Mouse (Mus musculus): ENCODE results near the gene H2-DMb2.

Gene H2-DMb2

DNA sequence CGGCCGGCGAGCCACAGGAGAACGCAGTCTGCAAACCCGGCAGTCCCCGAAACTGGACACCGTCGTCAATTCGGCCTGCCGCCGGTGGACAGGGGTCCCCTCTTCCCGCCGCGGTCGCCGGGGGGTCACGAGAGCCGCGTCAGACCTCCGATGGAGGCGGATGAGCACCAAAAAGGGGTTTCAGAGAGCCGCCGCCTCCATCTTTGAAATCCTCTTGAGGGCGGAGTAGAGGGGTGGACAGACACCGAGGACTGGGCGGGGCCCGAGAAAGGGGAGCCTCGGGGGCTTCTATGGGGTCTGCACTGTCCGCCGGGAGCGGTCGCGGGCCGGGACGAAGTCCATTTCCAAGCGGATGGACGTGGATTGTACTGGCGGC lies 24.2 kb upstream of the H2-DMb2 start:
- DNase-seq (ENCODE audit: low read depth) = no peak

DNA sequence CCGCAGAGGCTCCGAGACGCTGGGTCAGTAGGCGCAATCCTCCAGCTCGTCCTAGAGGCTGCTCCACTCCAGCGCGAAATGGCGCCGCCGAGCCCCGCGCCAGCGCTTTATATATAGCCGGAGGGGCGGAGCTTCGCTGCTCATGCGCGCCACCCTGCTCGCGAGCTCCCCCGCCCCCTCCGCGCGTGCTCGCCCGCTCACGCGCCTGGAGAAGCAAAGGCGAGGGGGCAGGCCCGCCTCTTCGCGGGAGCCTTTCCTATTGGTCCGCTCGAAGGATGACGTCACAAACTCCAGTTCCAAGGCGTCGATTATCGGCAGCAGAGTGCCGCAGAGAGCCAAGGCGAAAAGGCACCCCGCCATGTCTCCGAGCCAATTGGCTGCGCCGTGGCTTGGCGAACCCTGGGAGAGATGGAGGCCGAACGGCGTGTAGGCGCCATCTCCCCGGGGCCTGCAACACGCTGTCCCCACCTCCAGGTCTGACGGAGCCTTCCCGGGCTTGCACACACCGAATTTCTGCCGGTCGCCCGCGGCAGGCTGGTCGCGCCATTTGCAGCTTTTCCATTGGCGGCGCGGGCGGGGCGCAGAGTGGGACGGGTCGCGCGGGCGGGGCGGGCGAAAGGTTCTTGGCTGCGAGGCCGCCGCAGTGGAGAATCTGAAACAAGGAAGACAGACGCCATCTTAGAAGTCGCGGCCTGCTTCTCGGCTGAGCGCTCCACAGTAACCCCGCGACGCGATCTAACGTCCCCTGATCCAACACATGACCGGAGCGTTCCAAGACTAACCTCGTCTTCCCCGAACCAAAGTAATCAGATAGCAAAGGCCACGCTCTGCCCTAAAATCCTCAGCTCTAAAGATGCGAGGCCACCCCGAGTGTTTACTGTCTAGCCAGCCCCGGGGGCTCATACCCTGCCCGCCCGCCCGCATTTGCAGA lies 23.6 kb upstream of the H2-DMb2 start, which contains the start of gene H2-DMa:
H2-DMa (plus strand) TSS at position 293 of the 931 bp plus-strand sequence.
- DNase-seq (ENCODE audit: low read depth) = peak; percentile 98

GRCm38 (mm10) chr17:34120180-34120723 lies 22.9 kb upstream of the H2-DMb2 start:
- peak; percentile 70 for DNase-seq (ENCODE audit: low read depth)

GRCm38 (mm10) chr17:34120814-34121171 lies 22.3 kb upstream of the H2-DMb2 start:
- no peak for DNase-seq (ENCODE audit: low read depth)

DNA sequence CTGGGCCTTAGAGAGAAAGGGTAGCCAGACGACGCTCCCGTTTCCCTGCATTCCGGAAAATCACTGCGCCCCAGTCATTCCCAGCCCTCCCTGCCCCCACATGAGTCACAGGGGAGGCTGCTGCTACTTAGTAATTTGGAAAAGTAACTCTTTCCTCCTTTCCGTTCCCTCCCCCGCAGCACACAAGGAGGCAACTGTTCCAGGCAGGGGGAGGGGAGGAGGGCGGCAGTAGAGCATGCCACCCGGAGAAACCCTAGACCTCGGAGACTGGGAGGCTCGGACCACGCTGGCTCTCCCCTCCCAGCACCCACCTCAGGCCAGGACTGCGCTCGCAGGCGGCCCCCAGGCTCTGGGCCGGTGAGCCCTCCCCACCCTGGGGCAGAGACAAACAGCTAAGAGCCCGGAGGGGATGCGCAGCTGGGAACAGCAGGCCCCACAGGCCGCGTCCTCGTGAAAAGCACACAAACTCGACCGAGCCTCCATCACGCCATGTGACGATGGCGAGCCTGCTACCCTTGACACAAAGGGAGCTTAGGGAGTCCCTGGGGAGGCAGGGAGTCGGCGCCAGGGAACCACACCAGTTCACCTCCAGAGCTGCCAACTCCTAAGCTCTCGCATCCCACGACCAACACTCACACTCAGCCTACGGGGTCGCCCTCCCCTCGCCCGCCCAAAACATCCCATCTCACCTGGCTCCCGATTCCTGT lies 21.8 kb upstream of the H2-DMb2 start:
- DNase-seq (ENCODE audit: low read depth) = peak; percentile 98

DNA sequence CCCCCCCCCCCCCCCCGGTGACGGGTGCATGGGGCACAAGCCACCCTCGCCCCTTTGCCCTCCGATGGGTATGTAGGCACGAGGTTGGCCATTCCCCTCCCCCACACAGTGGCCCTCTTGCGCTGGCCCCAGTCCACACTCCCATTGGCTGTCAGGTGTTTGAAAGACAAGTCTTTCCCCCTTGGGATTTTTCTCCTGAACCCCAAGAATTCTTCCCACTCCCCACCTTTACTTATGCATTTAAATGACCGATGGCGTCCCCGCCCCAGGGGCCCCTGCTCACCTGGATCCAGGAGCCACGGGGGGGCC lies 21.3 kb upstream of the H2-DMb2 start:
- DNase-seq (ENCODE audit: low read depth) = no peak

GRCm38 (mm10) chr17:34122188-34122984 lies 20.7 kb upstream of the H2-DMb2 start, which contains the start of gene Brd2:
Brd2 (minus strand) TSS chr17:34122634.
- peak; percentile 90 for DNase-seq (ENCODE audit: low read depth)

- no peak for DNase-seq (ENCODE audit: low read depth)
Measured at GRCm38 (mm10) chr17:34123111-34123510, 20.0 kb upstream of the H2-DMb2 start.

DNA sequence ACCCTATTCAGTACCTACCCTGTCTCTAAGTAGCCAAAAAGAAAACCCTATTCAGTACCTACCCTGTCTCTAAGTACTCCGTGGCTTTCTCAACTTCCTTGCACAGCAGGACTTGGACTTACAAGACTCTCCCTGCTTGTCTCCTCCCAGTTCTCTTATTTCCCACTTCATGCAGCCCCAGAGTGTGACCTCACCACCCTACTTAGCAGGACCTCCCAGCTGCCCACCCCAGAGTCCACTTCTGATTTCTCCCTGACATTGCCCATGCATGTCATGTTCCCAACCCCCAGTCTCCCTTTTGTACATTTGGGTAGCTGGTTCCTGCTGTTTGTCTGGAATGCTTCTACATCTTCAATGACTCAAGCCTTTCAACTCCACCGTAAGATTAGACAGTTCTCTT lies 19.6 kb upstream of the H2-DMb2 start:
- DNase-seq (ENCODE audit: low read depth) = no peak

DNA sequence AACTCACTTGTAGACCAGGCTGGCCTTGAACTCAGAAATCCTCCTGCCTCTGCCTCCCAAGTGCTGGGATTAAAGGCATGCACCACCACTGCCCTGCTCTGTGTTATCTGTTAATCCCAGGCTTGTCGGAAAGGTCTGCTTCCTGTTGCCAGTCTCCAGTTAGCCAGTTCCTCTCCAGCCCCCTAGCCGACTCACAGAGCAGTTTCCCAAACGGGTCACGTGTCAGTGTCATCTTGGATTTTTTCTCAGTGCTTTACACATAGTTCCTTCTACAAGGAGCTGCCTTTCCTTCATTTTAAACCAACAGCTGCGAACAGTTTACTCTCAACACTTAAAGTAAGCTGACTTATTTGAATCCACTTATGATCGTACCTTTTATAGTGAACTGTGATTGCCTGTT lies 18.5 kb upstream of the H2-DMb2 start:
- DNase-seq (ENCODE audit: low read depth) = no peak

GRCm38 (mm10) chr17:34126826-34127420 lies 16.2 kb upstream of the H2-DMb2 start:
- DNase-seq (ENCODE audit: low read depth) = no peak

DNA sequence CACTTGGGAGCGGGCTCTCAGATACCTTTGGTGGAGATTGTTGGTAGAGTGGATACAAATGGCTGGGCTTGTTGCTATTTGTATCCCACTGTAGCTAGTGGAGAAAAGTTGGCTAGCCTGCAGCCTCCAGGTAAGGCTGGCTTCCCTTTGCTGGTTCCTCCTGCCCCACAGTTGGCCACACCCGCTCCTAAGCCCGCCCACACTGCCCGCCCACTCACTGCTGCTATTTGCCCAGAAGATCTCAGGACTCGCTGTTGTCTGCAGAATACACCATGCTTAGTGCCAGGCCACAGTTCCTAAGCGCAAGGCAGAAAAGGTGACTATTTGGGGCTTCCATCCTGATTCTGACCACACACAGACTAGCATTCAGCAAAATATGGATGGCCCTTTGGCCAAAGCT lies 15.6 kb upstream of the H2-DMb2 start:
- no peak for DNase-seq (ENCODE audit: low read depth)

GRCm38 (mm10) chr17:34128264-34128937 lies 14.7 kb upstream of the H2-DMb2 start:
- no peak for DNase-seq (ENCODE audit: low read depth)

DNA sequence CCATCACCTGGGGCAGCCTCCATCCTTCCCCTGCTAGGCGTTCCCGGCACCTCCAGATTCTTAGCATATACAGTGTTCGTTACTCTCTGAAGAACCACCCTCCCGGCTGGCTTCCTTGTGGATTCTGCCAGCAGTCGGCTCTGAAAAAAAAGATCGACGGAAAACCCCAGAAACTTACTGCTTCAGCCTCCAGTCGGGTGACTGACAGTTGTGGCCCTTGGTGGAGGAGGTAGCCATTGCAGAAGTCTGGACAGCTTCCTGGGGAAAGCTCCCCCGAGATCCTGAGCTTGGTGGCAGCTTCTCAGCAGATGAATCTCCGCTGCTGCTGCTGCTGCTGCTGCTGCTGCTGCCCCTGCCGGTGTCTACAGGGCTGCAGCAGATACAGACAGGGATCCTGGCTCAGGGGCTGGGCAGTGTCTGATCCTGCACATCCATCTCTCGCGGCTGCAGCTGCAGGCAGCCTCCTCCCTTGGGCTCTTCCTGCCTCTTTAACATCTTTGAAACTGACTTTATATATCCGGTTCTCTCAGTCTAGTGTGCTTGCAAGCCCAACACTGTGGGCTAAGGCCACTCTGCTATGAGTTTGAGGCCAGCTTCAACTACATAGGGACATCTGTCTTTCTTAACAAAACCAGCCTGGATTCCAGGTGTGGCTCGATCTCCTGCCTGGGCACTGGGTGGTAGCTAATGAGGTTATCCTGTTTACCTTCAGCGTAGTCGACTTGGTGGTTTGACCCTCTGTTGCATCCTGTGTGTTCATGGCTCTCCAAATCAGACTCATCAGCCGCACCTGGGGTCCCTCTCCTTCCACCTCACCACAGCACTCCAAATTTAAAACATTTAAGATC lies 13.9 kb upstream of the H2-DMb2 start:
- DNase-seq (ENCODE audit: low read depth) = no peak

DNA sequence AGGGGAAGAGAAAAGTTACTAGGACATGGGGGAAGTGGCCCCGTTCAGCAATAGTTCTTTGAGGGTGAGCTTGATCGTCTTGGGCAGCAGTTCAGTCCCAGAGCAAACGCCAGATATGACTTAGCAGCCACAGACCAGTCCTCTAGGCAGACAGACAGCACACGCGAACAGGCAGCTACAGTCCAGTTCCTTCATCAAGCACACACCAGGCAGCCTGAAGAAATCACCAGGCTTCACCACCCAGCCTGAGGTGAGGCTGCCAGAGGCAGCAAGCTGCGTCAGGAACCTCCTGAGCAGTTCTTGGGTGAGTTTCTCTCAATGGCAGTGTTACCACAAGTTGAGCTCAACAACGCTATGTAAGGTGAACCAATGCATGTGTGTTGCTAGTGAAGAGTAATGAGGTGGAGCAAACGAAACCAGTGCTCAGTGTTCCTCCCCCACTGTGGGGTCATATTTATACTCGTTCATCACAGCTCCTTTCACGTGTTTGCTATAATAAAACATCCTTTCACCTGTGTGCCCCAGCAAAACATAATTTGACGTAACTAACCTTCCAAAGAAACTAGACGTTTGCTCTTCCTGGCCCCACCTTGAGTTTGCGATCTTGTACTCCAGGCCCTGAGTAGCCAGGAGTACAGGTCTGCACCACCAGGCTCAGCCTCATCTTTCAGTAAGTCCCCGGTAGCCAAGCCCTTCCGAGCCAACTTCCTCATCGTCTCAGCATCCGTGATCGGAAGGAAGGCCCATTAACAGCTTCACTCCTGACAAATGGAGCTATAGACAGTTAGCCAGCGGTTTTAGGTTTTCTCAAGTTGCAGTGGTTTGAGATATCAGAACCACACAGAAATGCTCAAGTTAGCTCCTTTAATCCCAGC lies 12.8 kb upstream of the H2-DMb2 start:
- no peak for DNase-seq (ENCODE audit: low read depth)

GRCm38 (mm10) chr17:34131911-34132310 lies 11.2 kb upstream of the H2-DMb2 start:
- no peak for DNase-seq (ENCODE audit: low read depth)

DNA sequence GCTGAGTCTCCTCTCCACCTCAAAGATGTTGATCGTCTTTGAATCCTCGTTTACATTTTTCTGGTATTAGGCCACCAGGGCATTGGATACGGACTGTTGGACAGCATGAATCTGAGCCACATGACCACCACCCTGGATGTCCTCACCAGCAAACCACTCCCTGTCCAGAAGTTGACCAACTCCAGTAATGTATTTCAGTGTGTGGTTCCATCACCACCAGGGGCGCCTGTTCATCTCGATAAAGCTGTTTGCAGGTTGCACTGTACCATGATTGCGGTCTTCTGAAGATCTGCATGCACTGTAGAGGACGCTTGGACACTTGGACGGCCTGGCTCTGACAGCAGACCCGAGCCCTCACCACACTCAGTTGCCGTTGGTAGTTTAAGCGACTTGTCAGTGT lies 9.8 kb upstream of the H2-DMb2 start:
- no peak for DNase-seq (ENCODE audit: low read depth)

DNA sequence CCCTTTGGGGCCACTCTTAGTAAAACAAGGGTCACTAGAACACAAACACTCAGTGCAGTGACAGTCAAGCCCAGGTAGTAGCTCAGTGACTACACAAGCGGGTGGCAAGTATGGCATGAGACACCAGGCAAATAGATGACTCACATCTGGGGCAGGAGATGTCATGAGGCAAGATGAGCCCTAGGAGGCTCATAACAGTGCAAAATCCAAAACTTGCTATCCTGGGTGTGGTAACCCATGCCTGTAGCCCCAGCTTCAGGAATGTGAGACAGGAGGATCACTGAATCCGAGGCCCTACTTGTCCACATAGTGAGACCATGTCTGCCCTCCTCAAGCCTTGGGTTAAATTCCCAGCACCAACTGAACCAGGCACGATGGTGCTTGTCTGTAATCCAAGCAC lies 8.7 kb upstream of the H2-DMb2 start:
- DNase-seq (ENCODE audit: low read depth) = no peak
